ENCODE assay signal across 14 mouse cellular contexts in the genomic region with DNA sequence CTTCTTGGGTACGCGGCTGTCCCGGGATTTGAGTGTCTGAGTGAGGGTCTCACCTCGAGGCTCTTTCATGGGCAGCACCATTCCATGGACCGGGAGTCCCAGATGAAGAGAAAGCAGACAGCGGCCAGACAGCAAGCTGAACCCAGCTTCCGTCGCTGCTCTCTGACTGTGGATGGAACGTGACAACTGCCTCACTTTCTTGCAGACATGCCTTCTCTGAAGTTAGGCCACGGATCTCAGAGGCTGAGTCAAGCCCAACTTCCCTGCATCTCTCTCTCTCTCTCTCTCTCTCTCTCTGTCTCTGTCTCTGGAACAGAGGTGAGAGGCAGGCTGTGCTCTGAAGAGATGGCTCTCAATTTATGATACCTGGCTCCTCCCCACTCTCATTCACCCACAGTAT. TPM values are rescaled to one million over a fixed set of nuclear protein-coding genes. Genes with fewer than 3 reads are reported as not detected.
A peak's percentile ranks its signal among the peaks of the same experiment; 100 is the strongest.
DNase-seq lines count a peak whose midpoint lies in the region; ATAC-seq and TF ChIP-seq lines count a peak whose summit lies in the region.
"Had no signal": no experiment of that assay in that cellular context is flagged by ENCODE, and none has a peak within 500 bp of the region (broad histone marks: within the 10 kb centered on the region; RNA-seq: fewer than 3 reads in every experiment).

No protein-coding gene starts in this region.

- 45% methylated on average over 10 of the region's 10 CpGs for WGBS in heart, embryonic 13.5 days

- no peak for TF ChIP-seq CTCF in testis, adult 2 months (IDR thresholded peaks at IDR 0.05; ENCODE audit: control insufficient read depth, insufficient read depth, insufficient replicate concordance, low read depth, low read length)
- TF ChIP-seq CTCF in layer of hippocampus, adult 2 months (conservative IDR thresholded peaks at IDR 0.05): no peak

- ATAC-seq in heart, embryonic 13.5 days (ENCODE audit: extremely low read depth, insufficient number of reproducible peaks, low FRiP score, low TSS enrichment): no peak
- ATAC-seq: forebrain, embryonic 15.5 days had no signal

- no peak overlapping the region for H3K9ac ChIP-seq in heart, embryonic 13.5 days
- H3K9ac ChIP-seq: forebrain, embryonic 15.5 days; kidney, embryonic 15.5 days had no signal

- no peak overlapping the region for H3K4me3 ChIP-seq in heart, embryonic 13.5 days
- peak overlapping the region; percentile 10; the same call in 1 of the 2 replicates for H3K4me3 ChIP-seq in testis, adult 2 months (ENCODE audit: control insufficient read depth, low read depth, low read length)
- no peak overlapping the region for H3K4me3 ChIP-seq in layer of hippocampus, adult 2 months
- H3K4me3 ChIP-seq: forebrain, embryonic 15.5 days; kidney, embryonic 15.5 days had no signal

- no peaks in the 10 kb centered on the region for H3K9me3 ChIP-seq in heart, embryonic 13.5 days
- H3K9me3 ChIP-seq: forebrain, embryonic 15.5 days; kidney, embryonic 15.5 days had no signal

- H3K4me1 ChIP-seq in heart, embryonic 13.5 days: peaks cover 11% of the 10 kb centered on the region
- peaks cover 3% of the 10 kb centered on the region; the same call in 1 of the 2 replicates for H3K4me1 ChIP-seq in testis, adult 2 months (ENCODE audit: control insufficient read depth, insufficient read depth, low read length)

- no peak overlapping the region; the same call in 1 of the 2 replicates for H3K27ac ChIP-seq in heart, embryonic 13.5 days (replicated peaks)
- no peak overlapping the region for H3K27ac ChIP-seq in testis, adult 2 months (ENCODE audit: control insufficient read depth, insufficient read depth, low read depth, low read length)
- H3K27ac ChIP-seq in layer of hippocampus, adult 2 months: no peak overlapping the region
- H3K27ac ChIP-seq: forebrain, embryonic 15.5 days; kidney, embryonic 15.5 days had no signal

- H3K36me3 ChIP-seq in heart, embryonic 13.5 days: no peaks in the 10 kb centered on the region
- no peaks in the 10 kb centered on the region for H3K36me3 ChIP-seq in testis, adult 2 months (ENCODE audit: control insufficient read depth, insufficient read depth, low read length)
- H3K36me3 ChIP-seq: forebrain, embryonic 15.5 days; kidney, embryonic 15.5 days had no signal

- no peaks in the 10 kb centered on the region for H3K27me3 ChIP-seq in heart, embryonic 13.5 days (replicated peaks)
- H3K27me3 ChIP-seq in testis, adult 2 months (ENCODE audit: control insufficient read depth, insufficient read depth, low read length): no peaks in the 10 kb centered on the region
- H3K27me3 ChIP-seq: forebrain, embryonic 15.5 days; kidney, embryonic 15.5 days had no signal

- no peak for DNase-seq in heart, postnatal 4 days
- DNase-seq in testis, postnatal 14 days (ENCODE audit: low spot score): no peak
- DNase-seq in induced T-regulatory cell, adult 2 months (ENCODE audit: low read depth): peak; percentile 42
- no peak for DNase-seq in right cerebral cortex, postnatal 4 days
- no peak for DNase-seq in c-Kit-positive CD71-positive TER-119-positive erythroid progenitor cells, embryonic 14.5 days (ENCODE audit: low spot score)
- no peak for DNase-seq in layer of hippocampus, adult 2 months (ENCODE audit: low spot score in 2 of 2)
- DNase-seq: heart, adult 18-20 months; heart, postnatal 36 days; lung, postnatal 10 days; thymus, postnatal 36 days had no signal

- TF ChIP-seq POLR2A in testis, adult 2 months (IDR thresholded peaks at IDR 0.05; ENCODE audit: control insufficient read depth, low read depth, low read length): no peak

- 0 out of 2 replicates have a peak overlapping the region, but pooled peaks have one; percentile 22 for H3K4me2 ChIP-seq in heart, embryonic 13.5 days
- H3K4me2 ChIP-seq: forebrain, embryonic 15.5 days; kidney, embryonic 15.5 days had no signal

RNA-seq across cellular contexts. Expression of a gene that starts 3.5 kb away (rescaled TPM):
- polyA plus RNA-seq in heart, embryonic 13.5 days (2015; fragmentation: Nextera tagmentation; extraction: Ambion mirVana): 32.4 and 35.2 TPM in 2 replicates
- 10 to 100 TPM; 20.6 to 22.7 TPM for total RNA-seq in heart, postnatal 4 days (2021)
- polyA plus RNA-seq in testis, adult 2 months (2012; rRNA removed): 53.7 and 64.0 TPM in 2 replicates
- 10 to 100 TPM; 86.2 to 86.5 TPM for total RNA-seq in layer of hippocampus, adult 2 months (2021)

RNA-seq across cellular contexts. Expression of a gene that starts 40.9 kb away (rescaled TPM):
- polyA plus RNA-seq in heart, embryonic 13.5 days (2015; fragmentation: Nextera tagmentation; extraction: Ambion mirVana): 44.6 and 47.6 TPM in 2 replicates
- total RNA-seq in heart, postnatal 4 days (2021): 10 to 100 TPM; 54.0 to 55.5 TPM
- polyA plus RNA-seq in testis, adult 2 months (2012; rRNA removed): 22.9 and 26.1 TPM in 2 replicates
- 100 to 1,000 TPM; 103 to 112 TPM for total RNA-seq in layer of hippocampus, adult 2 months (2021)

RNA-seq across cellular contexts. Expression of a gene that starts 56.1 kb away (rescaled TPM):
- 2.4 and 2.9 TPM in 2 replicates for polyA plus RNA-seq in heart, embryonic 13.5 days (2015; fragmentation: Nextera tagmentation; extraction: Ambion mirVana)
- total RNA-seq in heart, postnatal 4 days (2021): under 1 TPM; 0.29 to 0.52 TPM
- polyA plus RNA-seq in testis, adult 2 months (2012; rRNA removed): 0.15 and 0.23 TPM in 2 replicates
- not detected for total RNA-seq in layer of hippocampus, adult 2 months (2021)
